Mouse (Mus musculus) heart, postnatal 0 days (tissue): ENCODE measurements around the gene Cyyr1.

Source experiments
- CTCF ChIP-seq: IDR thresholded peaks from 2 replicates; pipeline ENCODE4 v1.5.1; 2016; ENCODE audit warnings: antibody characterized with exemption, control low read depth, low read depth
- EP300 ChIP-seq: IDR thresholded peaks from 2 replicates; pipeline ENCODE4 v1.6.1; 2016; ENCODE audit warnings: antibody characterized with exemption, low read depth

- TF ChIP-seq EP300: no peak
- no peak for TF ChIP-seq CTCF
These were observed 106.9 kb downstream of the Cyyr1 start for GRCm38 (mm10) chr16:85446306-85446705.
